Mouse (Mus musculus): ENCODE measurements around the gene B3gnt7. TPM values are rescaled to one million over a fixed set of nuclear protein-coding genes. Genes with fewer than 3 reads are reported as not detected.

Gene B3gnt7
- polyA plus RNA-seq, 1 experiment from 2014 or later: 6.6 TPM

GRCm38 (mm10) chr1:86347716-86348045, 45.0 kb downstream of the B3gnt7 start:
- 53% methylated on average over 1 of the region's 1 CpGs for WGBS

DNA sequence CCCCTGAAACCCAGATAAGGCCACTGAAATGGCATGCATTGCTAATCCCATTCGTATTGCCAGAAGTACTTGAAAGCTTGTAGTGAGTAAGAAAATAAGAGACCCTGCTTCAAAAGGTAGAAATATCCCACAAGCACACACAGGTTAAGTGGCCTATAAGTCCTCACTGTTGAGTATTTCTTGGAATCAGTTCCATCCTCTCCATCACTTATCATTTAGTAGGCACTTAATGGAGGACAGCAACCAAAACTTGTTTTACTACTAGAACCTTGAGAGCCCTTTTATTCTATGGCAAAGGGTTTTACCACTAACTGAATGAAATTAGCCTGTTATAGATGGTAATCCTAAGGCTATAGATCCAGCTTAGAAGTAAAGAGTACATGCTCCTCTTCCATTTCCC, 45.5 kb downstream of the B3gnt7 start:
- 64% methylated on average over 1 of the region's 1 CpGs for WGBS
- H3K27ac ChIP-seq: no peak overlapping the region
- H3K27me3 ChIP-seq: no peaks in the 10 kb centered on the region

More at GRCm38 (mm10) chr1:86347716-86348045, 45.0 kb downstream of the B3gnt7 start:
- Histone ChIP-seq H3K36me3 (peaks cover 57% of the 10 kb centered on the region), H3K4me1 (no peaks in the 10 kb centered on the region), H3K27me3 (no peaks in the 10 kb centered on the region), H3K4me3 (no peak overlapping the region), H3K9ac (no peak overlapping the region), H3K27ac (no peak overlapping the region), H3K4me2 (replicated peaks) (no peak overlapping the region), H3K9me3 (no peaks in the 10 kb centered on the region)
- no peak for ATAC-seq (ENCODE audit: insufficient number of reproducible peaks, insufficient read depth, low FRiP score, low TSS enrichment)

DNA sequence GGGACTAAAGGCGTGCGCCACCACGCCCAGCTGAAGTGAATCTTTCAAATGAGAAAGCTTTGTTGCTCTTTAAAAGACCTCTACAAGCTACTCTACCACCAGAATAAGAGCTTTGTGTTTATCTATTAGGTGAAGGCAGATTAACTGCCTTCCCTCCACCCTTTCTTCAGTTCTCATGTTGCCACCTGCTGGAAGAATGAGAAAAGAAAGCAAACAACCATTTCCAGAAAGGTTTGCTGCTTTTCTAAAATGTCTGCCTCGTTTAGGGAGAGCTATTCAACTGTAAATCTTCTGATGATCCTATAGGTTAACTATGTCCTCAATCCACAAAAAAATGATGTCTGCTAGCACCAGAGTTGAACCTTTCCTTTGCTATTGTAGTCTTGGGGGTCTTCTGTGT, 46.2 kb downstream of the B3gnt7 start:
- H3K27ac ChIP-seq: no peak overlapping the region
- no peak for ATAC-seq (ENCODE audit: insufficient number of reproducible peaks, insufficient read depth, low FRiP score, low TSS enrichment)
- H3K4me1 ChIP-seq: no peaks in the 10 kb centered on the region
- H3K27me3 ChIP-seq: no peaks in the 10 kb centered on the region
- no peak overlapping the region for H3K9ac ChIP-seq
- no peaks in the 10 kb centered on the region for H3K9me3 ChIP-seq
- no peak overlapping the region for H3K4me3 ChIP-seq
- H3K4me2 ChIP-seq (replicated peaks): no peak overlapping the region
- peaks cover 66% of the 10 kb centered on the region for H3K36me3 ChIP-seq
- 76% methylated on average over 4 of the region's 4 CpGs for WGBS

More for the DNA sequence above, 45.5 kb downstream of the B3gnt7 start:
- no peak for ATAC-seq (ENCODE audit: insufficient number of reproducible peaks, insufficient read depth, low FRiP score, low TSS enrichment)
- Histone ChIP-seq H3K4me1 (no peaks in the 10 kb centered on the region), H3K36me3 (peaks cover 59% of the 10 kb centered on the region), H3K4me2 (replicated peaks) (no peak overlapping the region), H3K4me3 (no peak overlapping the region), H3K9ac (no peak overlapping the region), H3K9me3 (no peaks in the 10 kb centered on the region)

- Histone ChIP-seq H3K9ac (no peak overlapping the region), H3K4me2 (replicated peaks) (no peak overlapping the region), H3K27me3 (no peaks in the 10 kb centered on the region), H3K4me3 (no peak overlapping the region), H3K4me1 (no peaks in the 10 kb centered on the region), H3K27ac (no peak overlapping the region), H3K36me3 (peaks cover 70% of the 10 kb centered on the region), H3K9me3 (no peaks in the 10 kb centered on the region)
- no peak for ATAC-seq (ENCODE audit: insufficient number of reproducible peaks, insufficient read depth, low FRiP score, low TSS enrichment)
- 85% methylated on average over 3 of the region's 3 CpGs for WGBS
Measured at GRCm38 (mm10) chr1:86349201-86349600, 46.6 kb downstream of the B3gnt7 start.

DNA sequence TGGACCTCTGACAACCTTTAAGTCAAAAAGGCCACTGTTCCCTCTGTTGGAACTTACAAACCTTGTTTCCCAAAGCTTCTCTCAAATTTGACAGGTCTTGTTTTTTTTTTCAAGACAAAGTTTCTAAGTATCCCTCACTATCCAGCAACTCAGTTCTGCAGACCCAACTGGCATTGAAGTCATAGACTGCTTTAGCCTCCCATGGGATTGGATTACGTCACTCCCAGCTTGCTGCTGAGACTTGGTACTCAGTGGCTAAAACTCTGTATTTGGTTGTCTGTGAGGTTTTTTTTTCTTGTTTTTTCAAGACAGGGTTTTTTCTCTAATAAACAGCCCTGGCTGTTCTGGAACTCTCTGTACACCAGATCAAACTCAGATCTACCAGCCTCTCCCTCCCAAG, 47.1 kb downstream of the B3gnt7 start:
- WGBS: 84% methylated on average over 1 of the region's 1 CpGs
- Histone ChIP-seq H3K4me3 (no peak overlapping the region), H3K36me3 (peaks cover 75% of the 10 kb centered on the region), H3K4me1 (no peaks in the 10 kb centered on the region), H3K4me2 (replicated peaks) (no peak overlapping the region), H3K9me3 (no peaks in the 10 kb centered on the region), H3K27ac (no peak overlapping the region), H3K9ac (no peak overlapping the region), H3K27me3 (no peaks in the 10 kb centered on the region)
- no peak for ATAC-seq (ENCODE audit: insufficient number of reproducible peaks, insufficient read depth, low FRiP score, low TSS enrichment)

GRCm38 (mm10) chr1:86350576-86350975, 47.9 kb downstream of the B3gnt7 start:
- Histone ChIP-seq H3K27ac (no peak overlapping the region), H3K9me3 (no peaks in the 10 kb centered on the region), H3K27me3 (no peaks in the 10 kb centered on the region), H3K4me2 (replicated peaks) (no peak overlapping the region), H3K4me1 (no peaks in the 10 kb centered on the region), H3K4me3 (no peak overlapping the region), H3K36me3 (peaks cover 81% of the 10 kb centered on the region), H3K9ac (no peak overlapping the region)
- 85% methylated on average over 8 of the region's 8 CpGs for WGBS
- no peak for ATAC-seq (ENCODE audit: insufficient number of reproducible peaks, insufficient read depth, low FRiP score, low TSS enrichment)

DNA sequence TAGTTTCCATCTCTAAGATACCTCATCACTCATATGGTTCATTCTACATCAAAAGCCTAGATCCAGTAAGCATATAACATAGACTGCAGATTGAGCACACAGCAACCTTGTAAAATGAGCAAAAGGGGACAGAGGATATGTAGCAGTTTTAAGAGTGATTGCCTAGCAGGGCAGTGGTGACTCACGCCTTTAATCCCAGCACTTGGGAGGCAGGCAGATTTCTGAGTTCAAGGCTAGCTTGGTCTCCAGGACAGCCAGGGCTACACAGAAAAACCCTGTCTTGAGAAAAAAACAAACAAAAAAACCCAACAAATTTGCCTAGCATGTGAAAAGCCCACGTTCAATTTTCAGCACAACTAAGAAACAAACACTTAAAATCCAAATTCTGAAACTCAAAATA, 51.6 kb downstream of the B3gnt7 start:
- ATAC-seq (ENCODE audit: insufficient number of reproducible peaks, insufficient read depth, low FRiP score, low TSS enrichment): no peak
- H3K4me1 ChIP-seq: peaks cover 13% of the 10 kb centered on the region; the same call in 1 of the 2 replicates
- peaks cover 81% of the 10 kb centered on the region for H3K36me3 ChIP-seq
- no peak overlapping the region for H3K4me3 ChIP-seq
- no peaks in the 10 kb centered on the region for H3K27me3 ChIP-seq
- H3K9me3 ChIP-seq: no peaks in the 10 kb centered on the region
- H3K4me2 ChIP-seq (replicated peaks): no peak overlapping the region
- WGBS: 83% methylated on average over 2 of the region's 2 CpGs
- no peak overlapping the region for H3K27ac ChIP-seq
- H3K9ac ChIP-seq: no peak overlapping the region

Small RNAs within 50 kb of the gene (microRNA-seq; reads per million reads assigned to microRNA genes)
- gene mmu-mir-3535: 66.8 reads per million, percentile 45 among the genes with 10 or more reads in this experiment

Other genes with a start within 250 kb of the B3gnt7 start
- gene Psmd1, start 238.4 kb upstream of the B3gnt7 start, polyA plus RNA-seq (2016; fragmentation: Nextera tagmentation; extraction: Ambion mirVana): 190 and 193 TPM in 2 replicates
- gene Htr2b, start 190.9 kb upstream of the B3gnt7 start, polyA plus RNA-seq (2016; fragmentation: Nextera tagmentation; extraction: Ambion mirVana): 0.35 and 0.60 TPM in 2 replicates
- 0.42 and 0.48 TPM in 2 replicates for gene Gm21972, start 169.2 kb upstream of the B3gnt7 start, polyA plus RNA-seq (2016; fragmentation: Nextera tagmentation; extraction: Ambion mirVana)
- gene Armc9, start 148.1 kb upstream of the B3gnt7 start, polyA plus RNA-seq (2016; fragmentation: Nextera tagmentation; extraction: Ambion mirVana): 35.4 and 36.2 TPM in 2 replicates
- 414 and 475 TPM in 2 replicates for gene Ncl, start 56.6 kb downstream of the B3gnt7 start, polyA plus RNA-seq (2016; fragmentation: Nextera tagmentation; extraction: Ambion mirVana)
- gene Nmur1, start 123.4 kb downstream of the B3gnt7 start, polyA plus RNA-seq (2016; fragmentation: Nextera tagmentation; extraction: Ambion mirVana): not detected in 2 replicates
- not detected in 2 replicates for gene Tex44, start 123.5 kb downstream of the B3gnt7 start, polyA plus RNA-seq (2016; fragmentation: Nextera tagmentation; extraction: Ambion mirVana)
- gene Ptma, start 223.9 kb downstream of the B3gnt7 start, polyA plus RNA-seq (2016; fragmentation: Nextera tagmentation; extraction: Ambion mirVana): 3,116 and 3,315 TPM in 2 replicates